Mouse (Mus musculus) spleen, postnatal 4 days (tissue): ENCODE measurements around the gene Padi2.
A peak's percentile ranks its signal among the peaks of the same experiment; 100 is the strongest.

Experiments
- DNase-seq, 2 experiments: peaks; one replicate each; pipeline ENCODE4 v3.0.0; 2022; ENCODE audit warnings: low spot score in 2 of 2

Padi2 gene

DNA sequence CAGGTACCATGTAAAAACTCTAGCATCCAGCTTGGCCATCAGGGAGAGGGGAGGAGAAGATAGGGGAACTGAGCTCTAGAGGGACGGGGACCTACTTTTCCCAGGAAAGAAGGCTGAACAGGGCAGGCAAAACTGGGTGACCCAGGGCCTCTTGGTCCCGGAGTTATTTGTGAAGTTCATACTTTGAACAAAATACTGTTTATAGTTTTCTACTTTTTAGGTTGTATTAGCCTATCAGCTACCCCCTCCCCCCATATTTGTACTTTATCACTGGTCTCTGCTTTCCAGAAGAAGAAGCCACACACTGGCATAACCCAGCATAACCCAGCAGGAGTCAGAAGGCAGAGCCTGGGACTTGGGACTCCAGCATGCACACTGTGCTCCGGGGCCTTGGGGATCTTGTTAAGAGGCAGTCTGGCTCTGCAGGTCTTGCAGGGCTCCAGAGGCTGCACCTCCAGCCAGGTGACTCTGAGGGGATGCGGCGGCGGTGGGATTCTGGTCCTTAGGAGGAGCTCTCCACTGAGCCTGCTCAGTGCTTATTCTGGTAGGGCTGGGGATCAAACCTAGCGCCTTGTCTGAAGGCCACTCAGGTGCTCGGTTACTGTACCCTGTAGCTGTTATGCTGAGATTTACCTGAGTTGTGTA lies 25.0 kb upstream of the Padi2 start:
- peak in 1 of 2 experiments; percentile 54 for DNase-seq

DNA sequence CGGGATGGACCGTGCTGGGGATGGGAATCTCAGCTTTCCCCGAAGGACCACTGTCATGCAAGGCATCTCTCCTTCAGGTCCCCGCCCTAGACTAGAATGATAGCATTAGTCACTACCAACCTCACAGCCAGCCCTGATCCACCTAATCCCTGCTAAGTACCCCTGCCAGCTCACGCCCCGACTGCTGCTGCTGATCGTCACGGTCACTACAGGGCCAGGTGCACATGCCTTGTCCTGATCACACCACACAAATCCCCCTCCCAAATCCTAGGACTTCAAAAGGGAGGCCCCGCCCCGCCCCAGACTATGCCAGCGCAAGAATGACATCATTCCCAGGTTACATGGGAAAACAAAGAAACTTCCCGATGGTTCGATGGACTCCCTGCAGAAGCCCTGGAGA lies 24.4 kb upstream of the Padi2 start:
- DNase-seq: peak in 1 of 2 experiments; percentile 56

DNA sequence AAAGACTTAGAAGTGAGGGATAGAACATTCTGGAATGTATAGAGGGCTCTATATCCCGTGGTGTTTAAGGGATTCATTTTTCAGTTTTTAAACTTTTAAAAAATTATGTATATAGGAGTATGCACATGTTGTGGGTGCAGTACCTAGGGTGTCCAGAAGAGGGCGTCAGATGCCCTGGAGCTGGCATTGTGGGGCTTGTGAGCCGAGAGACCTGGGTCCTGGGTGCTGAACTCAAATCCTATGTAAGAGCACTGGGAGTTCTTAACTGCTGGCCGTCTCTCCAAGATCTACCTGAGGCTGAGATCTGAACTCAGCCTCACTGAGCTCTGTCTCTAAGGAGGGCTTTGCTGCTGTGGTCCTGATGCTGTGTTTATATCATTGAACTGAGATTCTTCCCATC lies 23.8 kb upstream of the Padi2 start:
- DNase-seq: peak; percentile 11 to 60

DNA sequence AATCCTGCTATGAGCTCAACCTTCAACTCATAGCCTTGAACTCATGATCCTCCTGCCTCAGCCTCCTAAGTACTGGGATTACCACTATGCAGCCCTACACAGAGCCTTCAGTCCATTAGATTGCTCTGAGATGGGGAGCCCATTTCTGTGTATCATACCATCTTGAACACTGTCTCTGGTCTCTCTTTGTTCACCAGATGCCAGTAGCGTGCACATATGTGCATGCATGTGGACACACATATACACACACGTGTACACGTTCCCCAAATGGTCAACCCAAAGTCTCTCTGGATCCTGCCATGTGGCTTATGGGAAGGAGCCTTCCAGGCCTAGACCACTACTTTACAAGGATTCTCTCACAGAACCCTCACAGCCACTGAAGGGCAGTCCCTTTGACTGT lies 23.2 kb upstream of the Padi2 start:
- no peak for DNase-seq

DNA sequence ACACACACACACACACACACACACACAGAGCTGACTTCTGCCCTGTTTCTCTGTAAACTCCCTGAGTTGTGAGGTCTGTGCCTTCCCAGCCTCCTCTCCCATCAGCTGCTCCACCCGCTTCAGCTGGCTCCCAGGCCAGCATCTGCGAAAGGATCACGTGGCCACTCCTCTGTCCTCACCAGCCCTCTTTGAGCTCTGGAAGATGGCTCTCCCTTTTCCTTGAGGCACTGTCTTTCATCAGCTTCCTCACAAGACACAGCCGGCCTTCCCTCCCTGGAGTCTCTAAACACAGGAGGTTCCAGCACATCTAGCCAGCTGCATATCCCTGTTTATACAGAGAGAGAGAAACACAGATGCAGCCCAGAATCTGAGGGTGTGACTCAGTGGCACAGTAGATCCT lies 22.3 kb upstream of the Padi2 start:
- peak in 1 of 2 experiments; percentile 51 for DNase-seq

DNA sequence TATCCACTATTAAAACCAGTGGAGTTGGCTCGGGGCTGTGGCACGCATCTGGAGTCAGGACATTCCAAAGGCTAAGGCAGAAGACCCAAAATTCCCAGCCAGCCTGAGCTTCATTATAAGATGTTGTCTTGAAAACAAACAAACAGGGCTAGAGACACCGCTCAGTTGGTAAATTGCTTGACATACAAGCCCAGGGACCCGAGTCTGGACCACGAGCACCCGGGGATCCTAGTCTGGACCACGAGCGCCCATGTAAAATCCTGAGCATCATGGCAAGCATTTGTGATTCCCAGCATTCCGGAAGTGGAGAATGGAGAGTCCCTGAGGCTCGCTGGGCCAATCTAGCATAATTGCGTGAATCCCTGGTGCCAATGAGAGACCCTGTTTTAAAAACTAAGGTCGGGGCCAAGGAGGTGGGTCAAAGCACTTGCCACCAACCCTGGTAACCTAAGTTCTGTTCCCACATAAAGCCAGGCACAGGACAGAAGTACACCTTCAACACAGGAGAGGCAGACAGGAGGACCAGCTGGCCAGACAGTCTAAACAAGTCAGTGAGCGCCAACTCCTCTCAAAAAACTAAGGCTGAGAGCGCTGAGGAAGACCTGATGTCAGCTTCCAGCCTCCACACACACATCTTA lies 14.5 kb upstream of the Padi2 start:
- DNase-seq: peak in 1 of 2 experiments; percentile 46

DNA sequence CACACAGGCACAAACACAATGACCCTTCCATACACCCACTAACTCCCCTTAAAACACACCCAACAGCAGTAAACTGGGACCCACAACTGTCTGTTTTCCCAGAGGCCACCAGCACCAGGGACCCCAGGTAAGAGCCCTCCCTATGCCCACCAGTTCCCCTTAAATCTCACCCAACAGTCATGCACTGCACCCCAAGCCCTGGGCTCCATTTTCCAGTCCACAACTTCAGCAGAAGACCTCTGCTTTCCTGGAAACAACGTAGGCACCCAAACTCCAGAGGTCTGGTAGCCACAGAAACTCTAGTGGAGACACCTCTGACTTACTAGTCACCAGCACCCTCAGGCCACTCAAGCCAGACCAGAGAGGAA lies 14.0 kb upstream of the Padi2 start:
- peak in 1 of 2 experiments; percentile 50 for DNase-seq

DNA sequence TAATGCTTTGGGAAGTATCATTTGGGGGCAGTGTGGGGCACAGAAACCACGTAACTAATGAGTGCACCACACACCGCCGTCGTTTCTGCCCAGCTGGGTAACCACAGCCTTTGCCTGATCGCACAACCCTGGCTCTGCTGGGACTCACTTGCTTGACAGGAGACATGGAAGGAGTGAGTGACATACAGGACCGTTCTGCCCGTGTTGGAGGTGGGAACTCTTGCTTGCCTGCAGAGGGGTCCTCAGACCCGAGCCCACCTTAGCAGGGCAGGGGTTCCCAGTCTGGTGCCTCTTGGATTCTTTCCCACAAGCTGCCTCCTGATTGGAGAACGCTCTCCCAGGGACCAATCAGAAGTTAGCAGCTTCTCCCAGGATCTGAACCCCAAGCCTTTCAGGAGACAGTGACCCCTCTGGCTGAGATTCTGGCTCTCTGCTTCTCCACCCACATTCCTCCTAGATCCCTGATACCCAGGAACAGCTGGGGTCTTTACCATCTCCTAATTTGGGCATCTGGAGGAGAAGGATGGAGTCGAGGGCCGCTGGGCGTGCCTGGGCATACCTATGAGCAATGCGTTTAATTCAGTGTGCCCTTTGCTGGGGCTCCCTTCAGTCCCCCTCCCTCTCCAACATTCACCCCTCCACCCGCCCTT lies 1.2 kb upstream of the Padi2 start:
- peak in 1 of 2 experiments; percentile 66 for DNase-seq

DNA sequence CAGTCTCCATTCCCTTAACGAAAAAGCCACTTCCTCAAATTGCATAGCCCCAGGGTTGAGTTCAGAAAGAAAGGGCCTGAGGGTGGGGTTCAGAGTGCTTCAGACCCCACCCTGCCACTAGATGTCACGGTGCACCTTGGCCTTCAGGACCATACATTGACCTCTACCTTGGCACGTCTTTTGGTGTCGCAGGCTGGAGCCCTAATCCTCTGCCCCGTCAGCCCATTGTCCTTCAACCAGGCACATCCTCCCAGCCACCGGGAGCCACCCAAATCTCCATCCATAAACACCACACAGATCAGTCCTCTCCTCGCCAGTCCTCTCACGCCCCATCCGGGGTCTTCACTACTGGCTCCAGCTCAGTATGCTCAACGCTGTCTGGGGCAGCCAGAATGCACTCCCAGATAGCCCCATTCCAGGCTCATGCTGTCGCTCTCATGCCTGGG lies 695 bp upstream of the Padi2 start:
- DNase-seq: peak; percentile 45 to 72

DNA sequence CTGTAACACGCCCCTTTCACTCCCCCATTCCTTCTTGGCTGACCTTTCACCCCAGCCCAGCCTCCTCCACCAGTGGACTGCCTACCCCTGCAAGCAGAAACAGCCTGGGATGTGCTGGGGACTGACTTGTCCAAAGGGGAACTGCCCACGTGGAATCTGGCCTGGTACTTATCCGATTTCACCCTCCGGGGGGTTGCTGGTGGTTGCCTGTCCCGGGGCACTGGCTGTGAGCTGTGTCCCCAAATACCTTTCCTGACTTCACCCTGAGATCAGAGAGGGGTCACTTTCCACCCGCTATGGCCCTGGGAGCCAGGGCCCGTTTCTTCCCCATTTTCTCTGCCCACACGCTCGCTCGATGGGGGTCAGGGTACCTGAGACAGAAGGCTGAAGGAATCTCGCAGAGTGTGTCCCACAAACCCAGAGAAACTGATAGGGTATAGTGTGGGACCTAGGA lies 710 bp downstream of the Padi2 start:
- peak; percentile 13 to 62 for DNase-seq

DNA sequence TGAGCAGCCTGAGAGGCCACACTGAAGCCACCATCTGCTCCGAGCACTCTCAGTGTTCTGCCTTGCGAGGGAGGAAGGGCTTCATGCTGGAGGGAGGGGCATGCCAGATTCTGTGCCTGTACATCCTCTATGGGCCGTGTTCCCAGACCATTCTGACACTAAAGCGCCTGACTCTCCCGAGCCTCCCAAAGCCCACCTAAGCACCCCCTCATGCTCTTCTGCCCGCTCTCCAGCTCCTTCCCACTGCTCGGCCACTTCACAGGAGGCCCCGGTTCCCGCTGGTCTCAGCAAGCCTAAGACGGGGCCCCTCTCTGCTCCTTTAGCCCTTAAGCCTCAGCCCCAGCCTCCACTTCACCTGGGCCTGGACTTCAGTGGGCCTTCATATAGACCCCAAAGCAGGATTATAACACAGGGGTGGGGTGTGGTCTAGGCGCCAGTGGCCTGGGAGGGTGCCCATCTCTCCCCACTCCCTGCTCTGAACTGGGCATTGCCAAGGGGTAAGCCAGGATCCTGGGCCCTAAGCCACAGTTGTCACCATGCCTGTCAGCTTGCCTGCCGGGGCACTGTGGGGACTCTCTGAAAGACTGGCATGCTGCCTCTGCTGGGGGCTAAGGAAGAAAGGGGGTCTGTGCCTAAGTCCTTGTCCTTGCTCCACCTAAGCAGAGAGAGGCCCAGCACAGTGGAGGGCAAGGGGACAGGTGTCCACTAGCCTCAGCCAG lies 1.3 kb downstream of the Padi2 start:
- peak; percentile 13 to 64 for DNase-seq

DNA sequence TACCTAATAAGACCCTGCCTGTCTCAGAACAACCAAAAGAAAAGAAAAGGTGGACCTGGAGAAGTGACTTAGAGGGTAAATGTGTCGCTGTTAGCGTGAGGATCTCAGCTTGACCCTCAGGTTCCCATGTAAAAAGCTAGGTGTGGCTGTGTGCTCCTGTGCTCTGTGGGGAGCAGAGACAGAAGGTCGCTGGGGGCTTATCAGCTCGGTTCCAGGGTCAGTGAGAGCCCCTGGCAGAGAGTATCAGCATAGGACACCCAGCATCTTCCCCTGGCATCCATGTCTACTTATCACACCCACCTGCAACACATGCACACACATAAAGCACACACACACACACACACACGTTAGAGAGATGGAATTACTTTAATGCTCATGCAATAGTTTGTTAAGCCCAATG lies 2.5 kb downstream of the Padi2 start:
- DNase-seq: peak; percentile 11 to 55

DNA sequence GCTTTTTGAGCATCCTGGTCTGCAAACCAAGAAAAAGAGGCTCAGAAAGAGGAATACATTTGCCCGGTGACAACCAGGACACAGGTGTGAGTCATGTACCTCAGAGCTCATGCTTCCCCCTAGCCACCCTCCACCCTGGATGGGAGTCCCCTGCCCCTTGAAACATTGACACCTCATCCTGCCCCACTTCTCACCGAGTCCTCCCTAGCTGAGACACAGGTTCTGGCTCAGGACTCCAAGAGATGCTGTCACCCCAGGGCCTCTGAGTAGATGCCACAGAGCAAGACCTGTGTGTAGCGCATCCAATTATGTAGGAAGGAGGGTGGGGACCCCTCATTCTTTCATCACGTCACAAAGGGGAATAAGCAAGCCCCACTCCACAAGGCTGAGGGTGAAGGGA lies 3.4 kb downstream of the Padi2 start:
- peak in 1 of 2 experiments; percentile 60 for DNase-seq

DNA sequence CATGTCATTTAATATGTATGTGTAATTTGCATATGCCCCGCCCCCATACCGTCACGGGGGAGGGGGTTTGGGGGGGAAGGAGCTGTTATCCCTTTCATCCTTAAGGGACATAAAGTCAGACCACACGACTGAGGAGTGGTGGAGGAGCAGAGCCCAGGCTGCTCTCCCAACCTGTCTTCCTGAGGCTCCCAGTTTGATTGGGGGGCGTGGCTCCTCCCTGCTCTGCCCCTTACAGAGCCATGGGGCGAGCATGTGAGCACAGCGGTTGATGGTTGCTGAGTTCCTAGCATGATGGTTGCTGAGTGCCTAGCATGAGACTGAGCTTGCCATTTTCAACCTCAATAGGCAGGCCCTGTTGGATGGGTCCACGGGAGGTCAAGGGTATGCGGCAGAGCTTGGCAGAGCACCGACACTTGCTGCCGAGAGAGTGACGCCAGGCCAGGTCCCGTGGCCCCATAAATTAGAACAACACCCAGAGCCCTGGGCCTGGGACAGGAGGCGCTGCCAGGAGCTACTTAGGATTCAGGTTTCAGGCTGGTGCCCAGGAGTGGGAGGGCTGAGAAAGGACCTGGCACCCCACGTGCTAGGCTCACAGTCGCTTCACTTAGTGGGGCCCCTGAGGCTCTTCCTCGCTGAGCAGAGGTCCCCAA lies 4.6 kb downstream of the Padi2 start:
- peak in 1 of 2 experiments; percentile 54 for DNase-seq

DNA sequence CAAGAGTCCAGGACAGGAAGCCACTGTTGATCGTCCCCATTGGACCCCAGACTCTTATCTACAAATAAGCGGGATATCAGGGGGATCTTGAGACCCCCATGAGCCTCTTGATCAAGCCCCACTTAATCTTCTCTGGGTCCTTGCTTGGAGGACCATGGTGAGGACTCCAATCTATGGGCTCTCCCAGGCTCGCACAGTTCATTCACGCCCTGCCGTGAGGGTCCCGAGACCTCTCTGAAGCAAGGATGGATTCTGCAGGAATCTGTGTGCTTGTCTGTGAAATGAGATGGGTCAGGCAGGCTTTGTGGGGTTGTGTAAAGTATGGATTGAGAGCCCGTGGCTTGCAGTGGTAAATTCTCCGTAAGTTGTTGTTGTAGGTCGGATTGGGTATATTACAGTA lies 5.3 kb downstream of the Padi2 start:
- peak in 1 of 2 experiments; percentile 58 for DNase-seq

DNA sequence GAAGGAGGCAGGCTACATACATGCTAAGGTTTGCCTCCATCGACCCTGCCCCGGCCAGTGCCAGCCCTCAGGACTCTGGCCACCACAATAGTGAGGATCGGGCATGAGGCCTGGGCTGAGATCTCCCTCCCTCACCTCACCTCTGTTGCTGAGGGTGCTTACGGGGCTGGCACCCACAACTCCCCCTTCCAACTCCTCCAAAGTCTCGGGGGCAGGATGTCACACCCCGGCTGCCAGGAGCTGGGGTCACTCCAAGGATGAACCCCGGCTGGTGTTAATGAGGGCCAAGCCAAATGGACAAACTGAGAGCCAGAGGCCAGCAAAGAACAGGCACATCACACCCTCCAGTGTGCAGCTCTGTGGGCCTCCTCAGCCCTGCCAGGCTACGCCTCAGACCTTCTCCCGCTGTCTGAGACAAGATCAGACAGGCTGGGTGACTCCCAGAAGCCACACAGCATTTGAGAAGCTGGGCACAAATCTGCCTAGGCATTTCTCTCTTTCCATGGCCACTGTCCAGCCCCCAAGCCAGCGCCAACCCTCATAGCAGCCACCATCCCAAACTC lies 6.2 kb downstream of the Padi2 start:
- peak; percentile 12 to 54 for DNase-seq

DNA sequence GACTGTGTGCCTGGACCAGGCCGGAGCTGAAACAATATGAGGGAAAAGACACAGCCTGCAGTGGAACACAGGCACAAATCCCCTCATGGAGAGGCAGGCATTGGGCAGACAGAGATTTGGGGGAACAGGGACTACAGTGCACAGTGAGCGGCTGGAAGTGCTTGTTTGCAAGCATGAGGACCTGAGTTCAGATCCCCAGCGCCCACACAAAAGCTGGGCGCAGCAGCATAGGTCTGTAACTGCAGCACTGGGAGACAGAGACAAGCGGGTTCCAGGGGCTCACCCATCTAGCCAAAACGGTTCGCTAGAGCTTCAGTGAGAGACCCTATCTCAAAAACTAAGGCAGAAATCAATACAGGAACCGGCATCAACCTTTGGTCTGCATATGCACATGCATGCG lies 7.4 kb downstream of the Padi2 start:
- DNase-seq: no peak

DNA sequence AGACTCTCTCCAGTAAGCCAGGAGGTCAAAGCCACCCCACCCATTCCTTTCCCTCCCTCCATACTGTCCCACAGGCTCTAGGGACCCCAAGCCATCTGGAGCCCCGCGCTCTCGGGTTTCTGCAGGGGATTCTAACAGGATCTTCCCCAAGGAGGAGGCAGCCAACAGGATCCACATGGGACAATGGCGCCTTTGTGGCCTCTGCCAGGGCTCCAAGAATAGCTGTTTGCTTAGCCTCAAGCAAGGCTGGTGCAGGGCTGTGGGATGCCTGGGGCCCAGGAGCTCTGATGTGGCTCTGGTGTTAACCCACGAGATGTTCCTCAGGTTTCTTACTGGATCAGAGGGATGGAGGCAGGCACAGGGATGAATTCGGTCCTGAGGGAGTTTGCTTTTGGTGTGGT lies 8.6 kb downstream of the Padi2 start:
- no peak for DNase-seq

DNA sequence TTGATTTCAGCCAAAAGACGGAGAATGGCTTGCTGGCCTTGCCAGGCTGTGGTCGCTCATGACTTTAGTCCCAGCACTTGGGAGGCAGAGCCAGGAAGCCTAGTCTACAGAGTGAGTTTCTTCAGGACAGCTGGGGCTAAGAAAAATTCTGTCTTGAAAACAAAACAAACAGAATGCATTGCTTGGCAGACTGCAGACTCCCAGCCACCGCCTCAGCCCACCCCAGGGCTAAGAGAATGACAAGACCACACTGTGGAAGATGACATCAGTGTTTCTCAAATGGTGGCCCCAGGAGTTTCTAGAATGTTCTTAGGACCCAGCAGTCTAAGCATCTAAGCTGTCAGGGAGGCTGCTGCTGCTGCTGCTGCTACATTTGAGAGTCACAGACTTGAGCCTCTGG lies 9.1 kb downstream of the Padi2 start:
- no peak for DNase-seq

DNA sequence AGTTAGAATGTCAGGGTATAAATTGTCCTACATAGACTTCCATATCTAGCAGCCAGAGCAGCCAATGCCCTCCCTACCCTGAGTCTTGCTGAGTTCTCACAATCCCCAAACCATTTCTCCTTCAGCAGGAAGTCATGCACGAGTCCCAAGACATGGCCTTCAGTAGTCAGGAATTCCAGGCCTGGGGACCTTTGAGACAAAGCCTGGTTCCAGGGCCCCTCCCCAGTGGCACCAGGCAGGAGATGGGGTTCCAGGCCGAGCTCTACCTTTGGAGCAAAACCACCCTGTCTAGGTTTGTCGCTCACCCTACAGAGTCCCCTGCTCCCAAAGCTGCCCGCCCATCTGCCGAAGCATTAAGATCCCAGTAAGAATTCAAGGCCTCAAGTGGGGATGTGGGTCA lies 10.2 kb downstream of the Padi2 start:
- DNase-seq: no peak

DNA sequence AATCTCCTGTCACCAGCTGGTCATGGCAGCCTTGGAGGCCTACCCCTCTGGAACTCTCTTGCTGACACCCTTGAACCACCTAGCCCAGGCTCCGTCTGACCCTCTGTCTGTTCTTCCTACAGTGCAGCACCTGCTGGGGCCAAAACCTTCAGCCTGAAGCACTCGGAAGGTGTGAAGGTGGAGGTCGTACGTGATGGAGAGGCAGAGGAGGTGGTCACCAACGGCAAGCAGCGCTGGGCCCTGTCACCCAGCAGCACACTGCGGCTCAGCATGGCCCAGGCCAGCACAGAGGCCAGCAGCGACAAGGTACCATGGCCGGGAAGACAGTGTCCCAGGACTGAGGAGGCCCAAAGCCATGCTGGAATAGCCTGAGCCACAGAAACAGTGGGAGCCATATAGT lies 11.3 kb downstream of the Padi2 start:
- no peak for DNase-seq
